Mouse (Mus musculus) ES-E14 (cell line): Measurements from ENCODE around the gene Gtpbp8. TPM values are rescaled to one million over a fixed set of nuclear protein-coding genes. Genes with fewer than 3 reads are reported as not detected.

Source experiments
- DNase-seq: peaks from one replicate; pipeline ENCODE4 v3.0.0-alpha.2; 2013; ENCODE audit warnings: low read depth, low spot score
- H3K27ac ChIP-seq: 2 replicates; pipeline ENCODE4 v1.5.1; 2012; ENCODE audit warnings: low read depth, mild to moderate bottlenecking, low read length, moderate library complexity, mixed read lengths; ENCODE audit not compliant: poor library complexity, insufficient read depth, severe bottlenecking
- H3K36me3 ChIP-seq: 2 replicates; pipeline ENCODE4 v1.6.1; 2012; ENCODE audit warnings: mild to moderate bottlenecking, low read length, moderate library complexity, mixed read lengths; ENCODE audit not compliant: control insufficient read depth, poor library complexity, insufficient read depth, severe bottlenecking
- H3K4me1 ChIP-seq, 2 experiments: fragments of 150-350 bp in 1 of 2; sonication (generic) in 1 of 2; 2 replicates each; pipeline ENCODE4 v1.6.1; 2012; ENCODE audit warnings: low read length in 2 of 2, mild to moderate bottlenecking in 1 of 2, mixed read lengths in 1 of 2; ENCODE audit not compliant: control insufficient read depth in 2 of 2, insufficient read depth in 2 of 2, poor library complexity in 1 of 2
- H3K4me3 ChIP-seq, 2 experiments: fragments of 150-350 bp in 1 of 2; sonication (generic) in 1 of 2; 2 replicates each; pipeline ENCODE4 v1.5.1; 2012; ENCODE audit warnings: low read length in 2 of 2, low read depth in 1 of 2, mild to moderate bottlenecking in 1 of 2, mixed read lengths in 1 of 2; ENCODE audit not compliant: insufficient read depth in 1 of 2, poor library complexity in 1 of 2, severe bottlenecking in 1 of 2
- H3K9ac ChIP-seq: 2 replicates; pipeline ENCODE4 v1.6.1; 2012; ENCODE audit warnings: low read depth, mild to moderate bottlenecking, low read length, mixed read lengths; ENCODE audit not compliant: poor library complexity, insufficient read depth, severe bottlenecking
- H3K9me3 ChIP-seq: fragments of 150-350 bp; sonication (generic); 2 replicates; pipeline ENCODE4 v1.6.1; 2012; ENCODE audit warnings: low read depth, mild to moderate bottlenecking, low read length; ENCODE audit not compliant: control insufficient read depth, insufficient read depth
- CHD2 ChIP-seq: IDR thresholded peaks from 2 replicates; pipeline ENCODE4 v1.6.1; 2014; ENCODE audit warnings: mild to moderate bottlenecking, low read depth, low read length, inconsistent platforms
- HCFC1 ChIP-seq: IDR thresholded peaks from 2 replicates; pipeline ENCODE4 v1.6.1; 2012; ENCODE audit warnings: low read length, inconsistent platforms, borderline replicate concordance; ENCODE audit not compliant: insufficient read depth
- MAFK ChIP-seq: IDR thresholded peaks from 2 replicates; pipeline ENCODE4 v1.6.1; 2014; ENCODE audit warnings: mild to moderate bottlenecking, low read depth, low read length, inconsistent platforms; ENCODE audit not compliant: insufficient read depth
- ZC3H11A ChIP-seq: IDR thresholded peaks from 2 replicates; pipeline ENCODE4 v1.6.1; 2012; ENCODE audit warnings: low read depth, mild to moderate bottlenecking, inconsistent platforms, low read length, borderline replicate concordance
- ZNF384 ChIP-seq: IDR thresholded peaks from 2 replicates; pipeline ENCODE4 v1.6.1; 2012; ENCODE audit warnings: low read depth, low read length, inconsistent platforms
- in situ Hi-C, 2 experiments: fragments of 600-800 bp; cut with MboI; formaldehyde crosslinking; loops; one replicate each; pipeline ENCODE4 v1.15.1; 2025; ENCODE audit warnings: low sequenced_read_pairs in 2 of 2, inconsistent platforms in 1 of 2; ENCODE audit not compliant: unreplicated experiment in 2 of 2
- total RNA-seq: library from RNA; depleted of rRNA; stranded (reverse); fragments of 300-350 nt; gene quantifications from 2 replicates; pipeline ENCODE4 v1.2.3, GENCODE M21; 2012; rRNA removed

Gene Gtpbp8
- total RNA-seq, 1 experiment, result 8.7 TPM

DNA sequence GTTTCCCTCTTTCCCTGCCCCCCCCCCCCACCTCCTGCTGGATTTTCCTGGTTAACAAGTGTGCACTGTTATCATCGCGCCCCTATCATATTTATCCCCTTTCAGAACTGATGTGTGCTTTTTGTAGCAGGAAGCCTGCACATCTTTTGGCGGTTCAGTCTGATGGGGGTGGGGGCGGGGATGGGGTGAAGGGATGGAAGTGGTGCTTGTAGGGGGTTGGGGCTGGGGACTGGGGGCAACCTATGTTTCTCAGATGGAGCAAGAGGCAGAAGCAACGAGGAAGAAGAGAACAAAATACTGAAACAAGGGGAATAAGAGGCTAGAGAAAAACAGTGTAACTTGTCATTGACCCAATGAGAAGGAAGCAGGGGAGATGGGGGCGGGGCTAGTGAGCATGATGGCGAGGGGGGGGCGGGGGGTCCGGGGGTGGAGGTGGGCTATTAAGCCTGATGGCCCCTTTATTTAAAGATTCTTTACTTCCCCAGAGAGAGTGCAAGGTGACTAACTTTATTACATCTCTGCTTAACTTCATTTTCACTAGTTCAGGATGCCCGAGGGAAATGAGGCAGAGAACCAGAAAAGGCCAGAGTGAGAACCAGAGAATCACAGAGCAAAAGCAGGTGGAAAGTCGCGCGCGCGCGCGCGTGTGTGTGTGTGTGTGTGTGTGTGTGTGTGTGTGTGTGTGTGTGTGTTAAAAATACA lies 58.3 kb downstream of the Gtpbp8 start:
- DNase-seq, result no peak
- Histone ChIP-seq H3K27ac (no peak overlapping the region), H3K4me3 (no peak overlapping the region), H3K4me1 (no peaks in the 10 kb centered on the region), H3K9me3 (no peaks in the 10 kb centered on the region), H3K36me3 (no peaks in the 10 kb centered on the region), H3K9ac (no peak overlapping the region)
- in situ Hi-C loops, result no loop called here
- no peak for TF ChIP-seq HCFC1
- TF ChIP-seq CHD2, result no peak
- no peak for TF ChIP-seq ZNF384
- no peak for TF ChIP-seq ZC3H11A
- no peak for TF ChIP-seq MAFK

DNA sequence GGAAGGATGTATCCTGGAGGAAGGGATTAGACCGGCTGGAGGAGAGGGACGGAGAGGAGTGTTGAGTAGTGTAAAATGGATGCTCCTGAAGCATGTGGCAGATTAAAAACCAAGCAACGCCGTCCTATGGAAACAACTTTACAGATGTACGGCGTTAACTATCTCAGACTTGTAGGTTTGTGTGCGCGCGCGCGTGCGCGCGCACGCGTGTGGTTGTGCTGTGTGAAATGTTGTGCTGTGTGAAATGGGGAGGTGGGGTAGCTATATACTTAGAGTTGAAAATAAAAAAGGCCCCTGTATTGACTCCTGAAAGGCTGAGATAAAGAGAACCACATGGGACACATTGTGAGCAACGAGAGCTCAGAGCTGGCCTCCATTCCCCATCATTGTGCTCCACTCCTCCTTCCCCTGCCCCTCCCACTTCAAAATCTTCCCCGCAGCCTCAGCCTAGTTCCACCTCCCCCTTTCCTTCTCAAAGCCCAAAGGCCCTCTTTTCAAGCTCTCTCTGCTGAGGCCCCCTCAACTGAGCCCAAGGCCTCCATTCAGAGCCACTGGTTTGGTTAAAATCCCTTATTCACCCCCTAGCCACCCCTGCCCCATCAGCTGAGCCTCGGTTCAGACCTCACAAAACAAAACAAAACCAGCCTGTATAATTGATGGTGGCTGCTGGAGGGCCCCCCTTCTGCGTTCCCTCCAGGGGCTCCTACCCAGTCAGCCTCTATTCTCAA lies 59.0 kb downstream of the Gtpbp8 start:
- TF ChIP-seq ZC3H11A, result no peak
- TF ChIP-seq MAFK, result no peak
- no peak for TF ChIP-seq HCFC1
- no peak for TF ChIP-seq CHD2
- no peak for TF ChIP-seq ZNF384
- H3K4me1 ChIP-seq, result no peaks in the 10 kb centered on the region
- H3K9me3 ChIP-seq, result no peaks in the 10 kb centered on the region

More for the DNA sequence above, 59.0 kb downstream of the Gtpbp8 start:
- in situ Hi-C loops, result no loop called here
- H3K27ac ChIP-seq, result no peak overlapping the region
- no peak for DNase-seq
- H3K36me3 ChIP-seq, result no peaks in the 10 kb centered on the region
- no peak overlapping the region for H3K4me3 ChIP-seq
- no peak overlapping the region for H3K9ac ChIP-seq

Other genes with a start within 250 kb of the Gtpbp8 start
- gene Boc, start 187.5 kb downstream of the Gtpbp8 start, total RNA-seq, result 5.4 TPM in 2 replicates
- 36.9 and 39.7 TPM in 2 replicates for gene Nepro, start 22.1 kb downstream of the Gtpbp8 start, total RNA-seq
- 0.09 and 0.48 TPM in 2 replicates for gene Cd200r1, start 19.4 kb upstream of the Gtpbp8 start, total RNA-seq
- gene Cd200r4, start 65.4 kb upstream of the Gtpbp8 start, total RNA-seq, result 0.11 TPM in 1 of 2 replicates, not detected in the other
- gene Cd200r2, start 120.7 kb upstream of the Gtpbp8 start, total RNA-seq, result 0.16 and 0.31 TPM in 2 replicates
- gene Cd200r3, start 197.3 kb upstream of the Gtpbp8 start, total RNA-seq, result not detected in 2 replicates